Mouse (Mus musculus): ENCODE measurements around the gene Fbxl21.

DNA sequence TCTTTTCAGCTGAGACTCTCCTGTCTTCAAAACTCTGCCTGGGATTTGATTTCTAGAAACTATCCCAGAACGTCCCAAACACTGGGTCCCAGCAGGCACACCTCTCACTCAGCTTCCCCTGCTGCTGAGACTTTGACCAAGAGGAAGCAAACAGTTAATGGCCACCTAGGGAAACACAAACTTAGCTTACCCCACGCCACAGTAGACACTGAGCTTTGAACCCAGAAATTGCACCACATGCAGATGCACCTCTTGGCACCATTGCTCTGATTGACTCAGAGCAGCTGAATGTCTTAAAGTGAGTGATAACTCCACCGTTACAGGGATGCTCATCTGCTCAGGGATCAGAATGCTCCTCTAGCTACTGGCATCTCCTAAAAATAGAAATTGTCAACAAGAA is 36.5 kb downstream of the Fbxl21 start:
- TF ChIP-seq ZNF384 (IDR thresholded peaks at IDR 0.05; ENCODE audit: low read depth, low read length): no peak
- TF ChIP-seq MAFK (IDR thresholded peaks at IDR 0.05; ENCODE audit: insufficient read depth, low read depth, low read length): no peak
- TF ChIP-seq ZC3H11A (IDR thresholded peaks at IDR 0.05; ENCODE audit: borderline replicate concordance, low read depth, low read length): no peak

Measured in ES-E14 (cell line).